ENCODE assay signal across 8 mouse cellular contexts in the genomic region with DNA sequence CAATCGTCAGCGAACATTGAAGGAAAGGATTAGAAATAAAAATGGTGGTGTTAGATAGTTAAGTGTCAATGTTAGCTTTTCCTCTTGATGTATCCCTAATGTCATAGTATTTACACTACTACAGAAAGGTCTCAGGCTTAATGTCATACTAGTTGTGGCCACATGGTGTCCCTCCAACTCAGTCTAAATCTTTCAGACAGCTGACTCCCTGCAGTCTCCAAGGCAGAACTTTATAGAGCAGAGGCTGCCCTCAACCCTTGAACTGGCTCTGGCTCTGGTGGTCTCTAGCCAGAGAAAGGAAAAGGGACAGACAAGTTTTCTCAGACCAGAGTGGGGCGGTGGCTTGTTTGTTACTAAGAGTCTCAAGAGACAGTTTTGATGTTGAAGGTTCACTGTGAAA.
A peak's percentile ranks its signal among the peaks of the same experiment; 100 is the strongest.
DNase-seq lines count a peak whose midpoint lies in the region; ATAC-seq and TF ChIP-seq lines count a peak whose summit lies in the region.

No protein-coding gene starts in this region.

- H3K36me3 ChIP-seq in heart, embryonic 12.5 days: no peaks in the 10 kb centered on the region

- no peak for ATAC-seq in heart, embryonic 12.5 days (ENCODE audit: insufficient number of reproducible peaks, low FRiP score)
- peak; percentile 81 for ATAC-seq in megakaryocyte, adult 5-6 weeks (ENCODE audit: poor library complexity, severe bottlenecking)

- no peak overlapping the region for H3K9ac ChIP-seq in heart, embryonic 12.5 days

- H3K27ac ChIP-seq in heart, embryonic 12.5 days (ENCODE audit: poor library complexity, severe bottlenecking): no peak overlapping the region
- no peak overlapping the region for H3K27ac ChIP-seq in layer of hippocampus, adult 2 months

- peak; percentile 59 to 85 for DNase-seq in heart, adult 18-20 months
- DNase-seq in R1 (ENCODE audit: low read depth, low spot score): peak; percentile 44
- DNase-seq in embryo, embryonic 11.5 days (ENCODE audit: low read depth, low spot score): peak; percentile 29
- DNase-seq in heart, postnatal 10 days: peak; percentile 83 to 85
- DNase-seq in layer of hippocampus, adult 2 months (ENCODE audit: low spot score in 2 of 2): peak; percentile 58 to 72
- peak; percentile 56 for DNase-seq in skeletal muscle tissue, adult 2 months (ENCODE audit: low read depth, low spot score)

- no peaks in the 10 kb centered on the region for H3K27me3 ChIP-seq in heart, embryonic 12.5 days (replicated peaks)

- H3K4me2 ChIP-seq in heart, embryonic 12.5 days: no peak overlapping the region

- 39% methylated on average over 3 of the region's 3 CpGs for WGBS in heart, embryonic 12.5 days

- no peaks in the 10 kb centered on the region for H3K9me3 ChIP-seq in heart, embryonic 12.5 days (replicated peaks)

- peaks cover 42% of the 10 kb centered on the region for H3K4me1 ChIP-seq in heart, embryonic 12.5 days (replicated peaks)

- peak; percentile 94 for TF ChIP-seq CTCF in layer of hippocampus, adult 2 months (conservative IDR thresholded peaks at IDR 0.05)

- intact Hi-C loops in heart, postnatal 10 days (cut with DNase I): loop anchor here (1.0 to 2.0 kb wide), 4 partner anchors 59 to 786 kb away; no protein-coding TSS in a partner anchor

- H3K4me3 ChIP-seq in heart, embryonic 12.5 days: no peak overlapping the region
- H3K4me3 ChIP-seq in layer of hippocampus, adult 2 months: no peak overlapping the region

Comparison
In these comparisons a context has a peak if more than half of its experiments do, and no peak if none do; other contexts are left out.
1. DNase-seq: peak in every context shown above with its lines; median percentile 84 in heart, postnatal 10 days; 72 in heart, adult 18-20 months; 65 in layer of hippocampus, adult 2 months; 56 in skeletal muscle tissue, adult 2 months; 44 in R1; 29 in embryo, embryonic 11.5 days.